Mouse (Mus musculus): Measurements from ENCODE around the gene Abcb9. TPM values are rescaled to one million over a fixed set of nuclear protein-coding genes. Genes with fewer than 3 reads are reported as not detected.

Abcb9 gene
- polyA plus RNA-seq, 1 experiment from 2014 or later = 4.0 TPM

DNA sequence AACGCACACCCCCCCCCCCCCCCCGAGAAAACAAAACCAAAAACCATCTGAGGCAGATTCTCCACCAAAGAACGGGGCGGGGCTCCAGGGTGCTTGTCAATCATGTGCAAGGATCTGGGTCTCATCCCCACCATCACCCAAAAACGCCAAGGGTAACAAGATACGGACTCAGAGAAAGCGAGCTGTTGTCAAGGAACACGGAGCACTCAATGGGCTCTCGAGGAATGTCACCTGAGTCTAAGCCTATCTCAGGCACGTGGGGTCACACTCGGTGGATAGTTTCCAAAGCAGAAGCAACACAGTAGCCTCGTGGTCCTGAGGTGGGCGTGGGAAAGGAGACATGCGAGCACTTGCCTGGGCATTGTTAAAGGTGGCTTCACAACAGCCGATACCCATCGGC lies 81.9 kb downstream of the Abcb9 start:
- WGBS = 87% methylated on average over 15 of the region's 16 CpGs
- H3K4me2 ChIP-seq (replicated peaks; ENCODE audit: low read depth) = no peak overlapping the region
- no peaks in the 10 kb centered on the region for H3K9me3 ChIP-seq (ENCODE audit: control insufficient read depth)
- no peak overlapping the region for H3K4me3 ChIP-seq (ENCODE audit: low read depth, low read length)
- H3K9ac ChIP-seq (ENCODE audit: low read depth, low read length) = no peak overlapping the region
- no peak overlapping the region for H3K27ac ChIP-seq (ENCODE audit: low read depth, low read length)
- peaks cover 5% of the 10 kb centered on the region; the same call in 1 of the 2 replicates for H3K36me3 ChIP-seq (ENCODE audit: control insufficient read depth, insufficient read depth)
- no peak for TF ChIP-seq CTCF (IDR thresholded peaks at IDR 0.05; ENCODE audit: low read depth)
- peaks cover 17% of the 10 kb centered on the region; the same call in 1 of the 2 replicates for H3K4me1 ChIP-seq (replicated peaks; ENCODE audit: control insufficient read depth, insufficient read depth, low read length)
- no peaks in the 10 kb centered on the region for H3K27me3 ChIP-seq (replicated peaks; ENCODE audit: control insufficient read depth, insufficient read depth, low read length)
- no peak for ATAC-seq

DNA sequence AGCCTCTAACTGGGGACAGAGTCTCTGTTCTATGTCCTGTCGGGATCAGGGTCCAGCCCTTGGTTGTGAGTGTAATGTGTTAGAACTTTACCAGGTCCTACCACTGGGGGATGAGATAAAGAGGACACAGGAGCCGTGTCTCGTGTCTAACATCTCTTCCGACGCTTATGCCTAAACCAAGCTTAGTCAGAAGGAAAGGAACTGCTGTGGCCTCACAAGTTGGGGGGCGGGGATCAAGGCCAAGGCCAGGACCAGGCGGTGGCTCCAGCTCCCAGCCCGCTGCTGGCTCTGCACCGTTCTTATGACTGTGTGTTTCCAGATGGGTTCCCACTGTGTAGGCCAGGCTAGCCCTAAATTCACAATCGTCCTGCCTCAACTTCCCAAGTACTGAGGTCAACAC lies 82.7 kb downstream of the Abcb9 start:
- Histone ChIP-seq H3K4me3 (ENCODE audit: low read depth, low read length) (no peak overlapping the region), H3K4me1 (replicated peaks; ENCODE audit: control insufficient read depth, insufficient read depth, low read length) (peaks cover 17% of the 10 kb centered on the region; the same call in 1 of the 2 replicates), H3K9me3 (ENCODE audit: control insufficient read depth) (no peaks in the 10 kb centered on the region), H3K27ac (ENCODE audit: low read depth, low read length) (no peak overlapping the region), H3K36me3 (ENCODE audit: control insufficient read depth, insufficient read depth) (peaks cover 8% of the 10 kb centered on the region), H3K27me3 (replicated peaks; ENCODE audit: control insufficient read depth, insufficient read depth, low read length) (no peaks in the 10 kb centered on the region), H3K9ac (ENCODE audit: low read depth, low read length) (no peak overlapping the region), H3K4me2 (replicated peaks; ENCODE audit: low read depth) (no peak overlapping the region)
- peak; percentile 38 for TF ChIP-seq CTCF (IDR thresholded peaks at IDR 0.05; ENCODE audit: low read depth)
- WGBS = 54% methylated on average over 10 of the region's 10 CpGs
- ATAC-seq = peak; percentile 28; the same call in 1 of the 2 replicates

DNA sequence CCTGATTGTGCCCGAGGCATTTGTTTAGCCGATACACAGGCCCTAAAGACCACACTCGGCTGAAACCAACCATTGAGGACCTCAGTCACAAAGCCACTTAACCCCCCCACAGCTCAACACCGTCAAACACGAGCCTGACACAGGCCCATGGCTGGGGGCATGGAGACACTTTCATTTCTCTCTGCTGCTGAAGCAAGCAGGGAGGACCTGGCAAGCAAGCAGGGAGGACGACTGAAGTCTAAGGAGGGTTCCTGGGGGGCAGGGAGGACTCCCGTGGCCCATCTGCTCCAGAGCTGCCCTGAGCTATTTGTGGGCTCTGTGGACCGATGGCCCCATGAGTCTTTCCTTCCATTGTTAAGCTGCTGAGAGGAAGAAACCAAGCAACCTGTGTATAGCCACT lies 83.7 kb downstream of the Abcb9 start:
- H3K9me3 ChIP-seq (ENCODE audit: control insufficient read depth) = no peaks in the 10 kb centered on the region
- WGBS = 47% methylated on average over 8 of the region's 8 CpGs
- no peak for TF ChIP-seq CTCF (IDR thresholded peaks at IDR 0.05; ENCODE audit: low read depth)
- H3K4me3 ChIP-seq (ENCODE audit: low read depth, low read length) = no peak overlapping the region
- H3K9ac ChIP-seq (ENCODE audit: low read depth, low read length) = no peak overlapping the region
- peaks cover 14% of the 10 kb centered on the region for H3K36me3 ChIP-seq (ENCODE audit: control insufficient read depth, insufficient read depth)
- peak overlapping the region; percentile 50; the same call in 1 of the 2 replicates for H3K27ac ChIP-seq (ENCODE audit: low read depth, low read length)
- H3K27me3 ChIP-seq (replicated peaks; ENCODE audit: control insufficient read depth, insufficient read depth, low read length) = no peaks in the 10 kb centered on the region
- peak overlapping the region; percentile 4; the same call in 1 of the 2 replicates for H3K4me2 ChIP-seq (replicated peaks; ENCODE audit: low read depth)
- ATAC-seq = no peak
- H3K4me1 ChIP-seq (replicated peaks; ENCODE audit: control insufficient read depth, insufficient read depth, low read length) = peaks cover 17% of the 10 kb centered on the region; the same call in 1 of the 2 replicates

Other genes starting within 250 kb of the Abcb9 start
- 0.16 and 0.30 TPM in 2 replicates for gene Hcar2, start 230.3 kb downstream of the Abcb9 start, polyA plus RNA-seq (2015; fragmentation: Nextera tagmentation; extraction: Ambion mirVana)
- 1.4 TPM in 2 replicates for gene Hcar1, start 215.8 kb downstream of the Abcb9 start, polyA plus RNA-seq (2015; fragmentation: Nextera tagmentation; extraction: Ambion mirVana)
- gene Denr, start 188.6 kb downstream of the Abcb9 start, polyA plus RNA-seq (2015; fragmentation: Nextera tagmentation; extraction: Ambion mirVana) = 82.7 and 89.1 TPM in 2 replicates
- gene Gm43518, start 168.4 kb downstream of the Abcb9 start, polyA plus RNA-seq (2015; fragmentation: Nextera tagmentation; extraction: Ambion mirVana) = 0.35 and 0.41 TPM in 2 replicates
- gene Ccdc62, start 165.1 kb downstream of the Abcb9 start, polyA plus RNA-seq (2015; fragmentation: Nextera tagmentation; extraction: Ambion mirVana) = 3.8 and 4.0 TPM in 2 replicates
- gene Hip1r, start 122.2 kb downstream of the Abcb9 start, polyA plus RNA-seq (2015; fragmentation: Nextera tagmentation; extraction: Ambion mirVana) = 18.3 and 22.6 TPM in 2 replicates
- gene Vps37b, start 63.5 kb downstream of the Abcb9 start, polyA plus RNA-seq (2015; fragmentation: Nextera tagmentation; extraction: Ambion mirVana) = 16.7 and 17.8 TPM in 2 replicates
- 21.3 and 25.0 TPM in 2 replicates for gene Ogfod2, start 16.5 kb upstream of the Abcb9 start, polyA plus RNA-seq (2015; fragmentation: Nextera tagmentation; extraction: Ambion mirVana)
- 75.5 and 76.9 TPM in 2 replicates for gene Arl6ip4, start 20.3 kb upstream of the Abcb9 start, polyA plus RNA-seq (2015; fragmentation: Nextera tagmentation; extraction: Ambion mirVana)
- gene Pitpnm2, start 154.0 kb upstream of the Abcb9 start, polyA plus RNA-seq (2015; fragmentation: Nextera tagmentation; extraction: Ambion mirVana) = 1.5 and 1.9 TPM in 2 replicates
- 2.5 and 2.6 TPM in 2 replicates for gene Mphosph9, start 232.2 kb upstream of the Abcb9 start, polyA plus RNA-seq (2015; fragmentation: Nextera tagmentation; extraction: Ambion mirVana)
- gene 2810006K23Rik, start 232.3 kb upstream of the Abcb9 start, polyA plus RNA-seq (2015; fragmentation: Nextera tagmentation; extraction: Ambion mirVana) = 5.0 TPM in 2 replicates

All from intestine, postnatal 0 days (tissue).